Mouse (Mus musculus): ENCODE results near the gene Scd4. TPM values are rescaled to one million over a fixed set of nuclear protein-coding genes. Genes with fewer than 3 reads are reported as not detected.

The Scd4 gene
- polyA plus RNA-seq, 1 experiment from 2014 or later = not detected

DNA sequence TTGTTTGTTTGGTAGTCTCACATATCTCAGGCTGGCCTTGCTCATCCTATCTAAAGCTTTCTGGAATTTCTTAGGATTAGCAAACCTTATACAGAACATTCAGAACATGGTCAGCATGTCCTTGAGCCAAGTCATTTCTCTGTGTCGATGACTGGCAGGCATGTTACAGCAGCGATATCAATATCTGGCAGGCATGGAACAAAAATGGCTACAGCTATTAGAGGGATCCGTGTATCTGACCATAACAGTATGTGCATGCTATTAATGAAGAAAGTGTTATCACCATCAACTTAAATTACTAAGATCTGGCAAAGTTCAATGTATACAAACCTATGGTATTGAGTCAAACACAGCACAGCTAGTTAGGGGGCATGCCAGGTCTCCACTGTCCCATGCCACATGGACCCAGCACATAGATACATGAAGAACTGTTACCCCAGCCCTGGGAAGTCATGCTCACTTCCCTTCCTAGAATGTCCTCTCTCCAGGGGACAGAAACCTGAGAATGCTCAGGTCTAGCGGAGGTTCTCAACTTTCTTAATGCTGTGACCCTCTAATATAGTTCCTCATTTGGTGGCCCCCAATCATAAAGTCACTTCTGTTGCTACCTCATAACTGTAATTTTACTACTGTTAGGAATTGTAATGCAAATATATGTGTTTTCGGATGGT, 59.6 kb downstream of the Scd4 start:
- WGBS = 84% methylated on average over 5 of the region's 5 CpGs
- Histone ChIP-seq H3K36me3 (ENCODE audit: control insufficient read depth, insufficient read depth, low read length) (0 out of 2 replicates have a peak, but pooled peaks cover 2% of the 10 kb centered on the region), H3K4me2 (ENCODE audit: low read depth, severe bottlenecking) (no peak overlapping the region), H3K27ac (replicated peaks; ENCODE audit: low read depth, low read length) (no peak overlapping the region), H3K4me3 (ENCODE audit: low read depth, low read length) (no peak overlapping the region), H3K9me3 (ENCODE audit: control insufficient read depth, low read length) (no peaks in the 10 kb centered on the region), H3K4me1 (ENCODE audit: control insufficient read depth, insufficient read depth, low read length) (peaks cover 5% of the 10 kb centered on the region; the same call in 1 of the 2 replicates), H3K27me3 (ENCODE audit: control insufficient read depth, insufficient read depth, low read length) (no peaks in the 10 kb centered on the region), H3K9ac (ENCODE audit: low read length) (no peak overlapping the region)
- DNase-seq (ENCODE audit: low spot score) (no peak), ATAC-seq (ENCODE audit: insufficient number of reproducible peaks, low FRiP score, low TSS enrichment, low read depth) (no peak)

DNA sequence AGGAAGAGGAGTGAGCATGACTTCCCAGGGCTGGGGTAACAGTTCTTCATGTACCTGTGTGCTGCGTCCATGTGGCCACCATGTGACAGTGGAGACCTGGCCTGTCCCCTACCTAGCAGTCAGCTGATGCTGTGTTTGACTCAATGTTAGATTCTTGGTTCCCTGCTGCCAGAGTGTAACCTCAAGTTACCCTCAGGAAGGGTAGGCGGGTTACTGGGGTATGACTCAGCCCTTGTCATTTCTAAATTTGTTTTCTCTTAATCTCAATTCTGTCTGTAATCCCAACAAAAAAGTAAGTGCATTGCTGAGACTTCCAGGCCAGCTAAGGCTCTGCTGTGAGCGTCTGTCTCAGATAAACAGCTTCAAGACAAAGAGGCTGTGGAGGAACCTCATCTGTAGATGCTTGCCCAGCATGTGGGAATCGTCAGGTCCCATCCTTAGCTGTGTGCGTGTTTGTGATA, 61.1 kb downstream of the Scd4 start:
- peaks cover 1% of the 10 kb centered on the region; the same call in 1 of the 2 replicates for H3K4me1 ChIP-seq (ENCODE audit: control insufficient read depth, insufficient read depth, low read length)
- no peak for DNase-seq (ENCODE audit: low spot score)
- peaks cover 3% of the 10 kb centered on the region; the same call in 1 of the 2 replicates for H3K36me3 ChIP-seq (ENCODE audit: control insufficient read depth, insufficient read depth, low read length)
- 79% methylated on average over 5 of the region's 5 CpGs for WGBS
- H3K4me3 ChIP-seq (ENCODE audit: low read depth, low read length) = no peak overlapping the region
- no peak overlapping the region for H3K4me2 ChIP-seq (ENCODE audit: low read depth, severe bottlenecking)
- no peaks in the 10 kb centered on the region for H3K9me3 ChIP-seq (ENCODE audit: control insufficient read depth, low read length)
- H3K27me3 ChIP-seq (ENCODE audit: control insufficient read depth, insufficient read depth, low read length) = no peaks in the 10 kb centered on the region
- H3K9ac ChIP-seq (ENCODE audit: low read length) = no peak overlapping the region
- no peak for ATAC-seq (ENCODE audit: insufficient number of reproducible peaks, low FRiP score, low TSS enrichment, low read depth)
- H3K27ac ChIP-seq (replicated peaks; ENCODE audit: low read depth, low read length) = no peak overlapping the region

DNA sequence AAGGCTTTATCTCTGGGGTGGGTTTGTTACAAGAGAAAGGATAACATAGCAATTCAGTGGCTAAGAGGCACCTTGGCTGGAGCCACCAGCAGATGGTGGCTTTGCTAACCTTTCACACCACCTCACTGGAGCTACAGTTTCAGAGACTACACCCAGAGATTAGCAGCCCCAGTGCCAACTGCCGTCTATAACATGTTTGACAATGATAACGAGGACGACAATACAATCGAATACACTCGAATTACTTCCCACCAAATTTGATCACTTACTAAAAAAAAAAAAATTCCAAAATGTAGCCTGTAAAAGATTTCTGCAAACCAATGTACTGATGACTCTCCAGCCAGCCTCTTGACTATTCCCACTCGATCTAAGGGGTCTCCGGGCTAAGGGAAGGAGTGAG, 62.1 kb downstream of the Scd4 start:
- Histone ChIP-seq H3K4me3 (ENCODE audit: low read depth, low read length) (no peak overlapping the region), H3K27me3 (ENCODE audit: control insufficient read depth, insufficient read depth, low read length) (no peaks in the 10 kb centered on the region), H3K36me3 (ENCODE audit: control insufficient read depth, insufficient read depth, low read length) (peaks cover 7% of the 10 kb centered on the region; the same call in 1 of the 2 replicates), H3K4me1 (ENCODE audit: control insufficient read depth, insufficient read depth, low read length) (no peaks in the 10 kb centered on the region), H3K9ac (ENCODE audit: low read length) (no peak overlapping the region), H3K4me2 (ENCODE audit: low read depth, severe bottlenecking) (no peak overlapping the region), H3K9me3 (ENCODE audit: control insufficient read depth, low read length) (no peaks in the 10 kb centered on the region), H3K27ac (replicated peaks; ENCODE audit: low read depth, low read length) (no peak overlapping the region)
- 84% methylated on average over 7 of the region's 7 CpGs for WGBS
- DNase-seq (ENCODE audit: low spot score) = no peak
- no peak for ATAC-seq (ENCODE audit: insufficient number of reproducible peaks, low FRiP score, low TSS enrichment, low read depth)

Small RNA genes lying within 50 kb of the gene (microRNA-seq; reads per million reads assigned to microRNA genes)
- not detected for gene Mir5114

Other genes with a start within 250 kb of the Scd4 start
- gene Chuk, start 225.6 kb upstream of the Scd4 start, polyA plus RNA-seq (2014; fragmentation: Nextera tagmentation; extraction: Ambion mirVana) = 44.3 and 47.9 TPM in 2 replicates
- 40.4 and 40.7 TPM in 2 replicates for gene Cwf19l1, start 197.2 kb upstream of the Scd4 start, polyA plus RNA-seq (2014; fragmentation: Nextera tagmentation; extraction: Ambion mirVana)
- 110 and 112 TPM in 2 replicates for gene Bloc1s2, start 186.6 kb upstream of the Scd4 start, polyA plus RNA-seq (2014; fragmentation: Nextera tagmentation; extraction: Ambion mirVana)
- gene Pkd2l1, start 140.7 kb upstream of the Scd4 start, polyA plus RNA-seq (2014; fragmentation: Nextera tagmentation; extraction: Ambion mirVana) = not detected in 2 replicates
- gene Scd3, start 129.8 kb upstream of the Scd4 start, polyA plus RNA-seq (2014; fragmentation: Nextera tagmentation; extraction: Ambion mirVana) = 0.40 TPM in 1 of 2 replicates, not detected in the other
- gene Scd2, start 39.4 kb upstream of the Scd4 start, polyA plus RNA-seq (2014; fragmentation: Nextera tagmentation; extraction: Ambion mirVana) = 309 and 322 TPM in 2 replicates
- 16.7 and 18.6 TPM in 2 replicates for gene Scd1, start 74.8 kb downstream of the Scd4 start, polyA plus RNA-seq (2014; fragmentation: Nextera tagmentation; extraction: Ambion mirVana)
- not detected in 2 replicates for gene Wnt8b, start 160.4 kb downstream of the Scd4 start, polyA plus RNA-seq (2014; fragmentation: Nextera tagmentation; extraction: Ambion mirVana)
- gene Sec31b, start 212.8 kb downstream of the Scd4 start, polyA plus RNA-seq (2014; fragmentation: Nextera tagmentation; extraction: Ambion mirVana) = 0.24 and 0.33 TPM in 2 replicates
- gene Gm20538, start 219.7 kb downstream of the Scd4 start, polyA plus RNA-seq (2014; fragmentation: Nextera tagmentation; extraction: Ambion mirVana) = not detected in 2 replicates
- gene Ndufb8, start 222.3 kb downstream of the Scd4 start, polyA plus RNA-seq (2014; fragmentation: Nextera tagmentation; extraction: Ambion mirVana) = 542 and 551 TPM in 2 replicates
- gene Hif1an, start 229.8 kb downstream of the Scd4 start, polyA plus RNA-seq (2014; fragmentation: Nextera tagmentation; extraction: Ambion mirVana) = 26.5 and 34.7 TPM in 2 replicates

Data from limb, embryonic 11.5 days (tissue).